Mouse (Mus musculus): ENCODE results near the gene Trmt61a. TPM values are rescaled to one million over a fixed set of nuclear protein-coding genes. Genes with fewer than 3 reads are reported as not detected.
A peak's percentile ranks its signal among the peaks of the same experiment; 100 is the strongest.

Trmt61a gene
- total and polyA plus RNA-seq, 2 experiments from 2014 or later, result 10.9 to 15.9 TPM

DNA sequence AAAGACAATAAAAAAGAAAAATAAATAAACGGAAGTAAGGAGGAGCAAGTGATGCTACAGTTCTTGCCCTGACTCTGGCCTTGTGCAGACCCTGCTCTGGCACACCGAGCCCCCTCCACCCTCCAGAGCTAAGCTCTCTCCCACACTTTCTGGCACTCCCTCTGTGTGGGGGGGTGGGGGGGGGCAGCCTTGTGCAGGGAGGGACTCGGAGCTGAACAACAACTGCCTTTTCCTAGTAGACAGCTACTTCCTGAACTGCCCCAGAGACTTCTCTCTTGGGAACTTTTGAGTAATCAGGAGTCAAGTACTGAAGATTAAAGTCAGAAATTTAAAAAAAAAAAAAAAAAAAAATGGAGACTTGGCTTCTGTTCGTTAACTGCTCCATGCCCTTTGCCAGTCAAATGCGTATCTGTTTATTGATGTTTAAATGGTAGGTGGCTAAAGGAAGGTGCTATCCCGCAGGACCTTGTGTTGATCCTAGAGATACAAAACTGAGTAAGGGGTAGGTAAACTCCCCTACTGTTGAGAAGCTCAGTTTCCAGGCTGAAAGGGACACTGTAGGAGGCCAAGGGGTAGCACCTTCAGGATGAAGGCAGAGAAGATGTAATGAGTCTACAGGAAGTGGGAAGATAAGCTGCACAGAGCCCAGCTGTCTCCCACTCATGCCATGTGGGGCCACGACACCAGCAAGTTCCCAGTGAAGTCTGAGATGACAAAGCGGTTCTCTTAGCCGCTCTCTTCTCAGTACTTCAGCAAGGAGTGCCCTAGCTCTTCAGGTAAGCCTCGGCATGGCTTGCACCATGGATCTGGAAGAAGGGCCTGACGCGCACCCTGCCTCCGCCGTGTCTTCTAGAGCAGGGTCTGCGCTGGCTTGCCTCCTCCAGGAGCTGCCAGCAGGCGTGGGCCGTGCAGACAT, 14.4 kb upstream of the Trmt61a start:
- TF ChIP-seq CTCF (IDR thresholded peaks at IDR 0.05; ENCODE audit: low read depth), result no peak
- no peaks in the 10 kb centered on the region for H3K27me3 ChIP-seq (ENCODE audit: insufficient read depth, low read length)
- no peak overlapping the region for H3K4me3 ChIP-seq (ENCODE audit: low read depth, low read length)
- peaks cover 24% of the 10 kb centered on the region for H3K36me3 ChIP-seq (ENCODE audit: insufficient read depth)
- H3K9ac ChIP-seq, result no peak overlapping the region
- H3K9me3 ChIP-seq (ENCODE audit: low read length), result no peaks in the 10 kb centered on the region
- WGBS, result 79% methylated on average over 17 of the region's 17 CpGs
- H3K4me2 ChIP-seq (ENCODE audit: low read depth), result no peak overlapping the region
- no peak overlapping the region for H3K27ac ChIP-seq (ENCODE audit: low read depth, low read length)
- ATAC-seq (no peak), DNase-seq (no peak)
- no peaks in the 10 kb centered on the region for H3K4me1 ChIP-seq (ENCODE audit: insufficient read depth)

DNA sequence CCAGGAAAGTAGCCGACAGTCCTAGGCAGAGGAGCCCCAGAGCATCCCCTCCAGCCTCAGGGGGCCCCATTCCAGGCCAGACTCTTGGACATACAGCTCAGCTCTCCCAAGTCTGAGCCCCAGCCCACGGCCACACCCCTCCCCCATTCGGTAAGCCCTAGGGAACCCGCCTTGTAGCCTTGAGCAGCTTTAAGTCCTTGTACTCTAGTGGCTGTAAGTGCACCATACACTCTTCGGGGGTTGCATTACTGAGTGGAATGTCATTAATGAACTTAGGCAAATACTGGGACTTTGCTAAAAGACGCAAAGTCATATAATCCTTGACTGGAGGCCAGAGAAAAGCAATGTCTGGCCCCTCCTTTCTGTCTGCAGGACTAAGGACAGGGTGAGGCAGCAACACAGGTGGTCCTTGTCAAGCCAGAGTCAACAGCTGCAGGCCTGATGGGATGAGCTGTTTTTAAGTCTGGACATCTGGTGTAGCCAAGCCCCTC, 13.7 kb upstream of the Trmt61a start:
- Histone ChIP-seq H3K27ac (ENCODE audit: low read depth, low read length) (no peak overlapping the region), H3K36me3 (ENCODE audit: insufficient read depth) (peaks cover 23% of the 10 kb centered on the region), H3K4me1 (ENCODE audit: insufficient read depth) (peaks cover 4% of the 10 kb centered on the region), H3K27me3 (ENCODE audit: insufficient read depth, low read length) (no peaks in the 10 kb centered on the region), H3K4me3 (ENCODE audit: low read depth, low read length) (no peak overlapping the region), H3K9me3 (ENCODE audit: low read length) (no peaks in the 10 kb centered on the region), H3K9ac (no peak overlapping the region), H3K4me2 (ENCODE audit: low read depth) (no peak overlapping the region)
- 54% methylated on average over 6 of the region's 6 CpGs for WGBS
- ATAC-seq, result no peak
- DNase-seq, result no peak
- no peak for TF ChIP-seq CTCF (IDR thresholded peaks at IDR 0.05; ENCODE audit: low read depth)

DNA sequence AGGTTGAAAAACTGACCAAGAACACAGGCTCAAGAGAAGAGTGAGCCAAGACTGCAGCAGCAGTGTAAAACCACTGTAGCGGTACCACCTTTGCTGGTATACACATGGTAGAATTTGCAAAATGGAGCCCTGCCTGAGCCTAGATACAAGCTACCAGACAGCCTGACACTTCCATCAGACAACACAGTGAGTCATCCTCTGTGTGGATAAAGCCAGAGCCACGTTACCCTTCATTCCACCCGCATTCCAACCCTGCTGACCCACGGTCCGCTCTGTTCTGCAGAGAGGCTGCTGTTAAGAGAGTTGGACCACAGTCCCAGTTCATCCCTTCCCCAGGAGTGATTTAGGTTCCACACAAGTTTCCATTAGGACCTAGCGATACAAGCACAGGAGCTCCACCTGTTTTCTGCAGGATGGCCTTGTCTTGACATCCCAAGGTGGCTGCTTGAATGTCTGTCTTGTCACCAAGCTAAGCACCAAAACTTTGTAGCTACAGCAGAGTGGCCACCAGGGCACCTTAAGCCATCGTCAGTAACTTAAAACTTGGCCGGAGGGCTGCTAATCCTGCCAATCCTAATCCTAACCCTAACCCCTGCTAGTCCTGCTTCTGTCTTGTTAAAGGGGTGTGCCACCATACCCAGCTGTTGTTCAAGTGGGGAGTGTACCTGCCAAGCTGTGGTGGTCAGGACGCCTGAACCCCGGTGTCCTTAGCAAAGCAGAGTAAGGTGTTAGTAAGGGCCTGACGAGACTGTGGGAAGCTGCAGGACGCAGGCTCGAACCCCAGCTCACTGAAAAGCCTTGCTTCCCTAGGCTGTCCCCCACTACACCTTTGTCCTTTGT, 12.6 kb upstream of the Trmt61a start:
- 84% methylated on average over 13 of the region's 13 CpGs for WGBS
- H3K4me2 ChIP-seq (ENCODE audit: low read depth), result no peak overlapping the region

DNA sequence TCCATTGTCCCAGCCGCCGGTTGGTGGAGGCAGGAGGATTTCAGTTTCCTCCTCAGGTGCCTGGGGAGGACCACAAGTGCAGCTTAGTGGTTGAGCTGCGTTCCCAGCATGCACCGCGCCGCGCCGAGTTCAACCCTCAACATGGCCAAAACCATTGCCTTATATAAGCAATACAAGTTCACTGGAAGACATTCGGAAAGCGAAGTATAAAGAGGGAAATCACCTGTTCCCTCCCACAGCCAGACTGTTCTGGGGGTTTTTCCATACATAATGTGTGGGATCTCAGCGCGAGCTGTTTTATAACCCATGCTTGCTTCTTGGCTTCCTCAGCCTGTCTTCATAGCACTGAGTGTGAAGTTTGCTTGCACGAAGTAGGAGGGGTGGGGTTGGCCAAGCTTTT, 11.5 kb upstream of the Trmt61a start:
- no peak overlapping the region for H3K27ac ChIP-seq (ENCODE audit: low read depth, low read length)
- DNase-seq (no peak), ATAC-seq (no peak)
- H3K27me3 ChIP-seq (ENCODE audit: insufficient read depth, low read length), result no peaks in the 10 kb centered on the region
- H3K9me3 ChIP-seq (ENCODE audit: low read length), result no peaks in the 10 kb centered on the region
- H3K4me3 ChIP-seq (ENCODE audit: low read depth, low read length), result no peak overlapping the region
- WGBS, result 75% methylated on average over 13 of the region's 13 CpGs
- H3K4me2 ChIP-seq (ENCODE audit: low read depth), result no peak overlapping the region
- TF ChIP-seq CTCF (IDR thresholded peaks at IDR 0.05; ENCODE audit: low read depth), result no peak
- no peak overlapping the region for H3K9ac ChIP-seq
- H3K36me3 ChIP-seq (ENCODE audit: insufficient read depth), result peaks cover 20% of the 10 kb centered on the region; the same call in 1 of the 2 replicates
- H3K4me1 ChIP-seq (ENCODE audit: insufficient read depth), result peaks cover 12% of the 10 kb centered on the region

More for the DNA sequence above, 12.6 kb upstream of the Trmt61a start:
- ATAC-seq, result no peak
- Histone ChIP-seq H3K9ac (no peak overlapping the region), H3K36me3 (ENCODE audit: insufficient read depth) (peaks cover 20% of the 10 kb centered on the region), H3K4me3 (ENCODE audit: low read depth, low read length) (no peak overlapping the region), H3K9me3 (ENCODE audit: low read length) (no peaks in the 10 kb centered on the region), H3K27ac (ENCODE audit: low read depth, low read length) (no peak overlapping the region), H3K4me1 (ENCODE audit: insufficient read depth) (peaks cover 12% of the 10 kb centered on the region), H3K27me3 (ENCODE audit: insufficient read depth, low read length) (no peaks in the 10 kb centered on the region)
- DNase-seq, result no peak
- TF ChIP-seq CTCF (IDR thresholded peaks at IDR 0.05; ENCODE audit: low read depth), result no peak

DNA sequence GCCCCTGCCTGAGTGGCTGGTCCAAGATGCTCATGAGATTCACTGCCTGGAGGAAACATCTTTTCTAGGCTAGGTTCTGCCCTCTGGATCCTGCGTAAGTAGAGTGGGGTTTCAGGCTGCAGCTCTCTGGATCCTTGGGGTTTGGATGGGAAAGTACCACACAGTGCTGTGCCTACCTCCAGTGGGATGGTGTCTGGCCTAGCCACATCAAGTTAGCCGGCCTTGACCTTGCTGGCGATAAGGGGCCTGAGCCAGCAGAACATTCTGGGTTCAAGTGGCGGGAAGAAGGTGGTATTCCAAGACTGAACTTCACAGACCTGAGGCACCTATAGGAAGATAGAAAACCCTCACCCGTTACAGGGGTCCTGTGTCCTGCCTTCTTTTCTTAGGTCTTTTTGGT, 10.5 kb upstream of the Trmt61a start:
- no peak overlapping the region for H3K4me3 ChIP-seq (ENCODE audit: low read depth, low read length)

GRCm38 (mm10) chr12:111668457-111668912, 9.4 kb upstream of the Trmt61a start:
- ATAC-seq (peak; percentile 46), DNase-seq (peak; percentile 95)
- H3K27ac ChIP-seq (ENCODE audit: low read depth, low read length), result peak overlapping the region; percentile 62
- no peak overlapping the region for H3K9ac ChIP-seq
- H3K4me1 ChIP-seq (ENCODE audit: insufficient read depth), result peaks cover 19% of the 10 kb centered on the region
- no peaks in the 10 kb centered on the region for H3K9me3 ChIP-seq (ENCODE audit: low read length)
- H3K4me2 ChIP-seq (ENCODE audit: low read depth), result peak overlapping the region; percentile 93
- 0% methylated on average over 8 of the region's 8 CpGs for WGBS
- peak; percentile 96 for TF ChIP-seq CTCF (IDR thresholded peaks at IDR 0.05; ENCODE audit: low read depth)
- 0 out of 2 replicates have a peak overlapping the region, but pooled peaks have one; percentile 11 for H3K4me3 ChIP-seq (ENCODE audit: low read depth, low read length)
- H3K27me3 ChIP-seq (ENCODE audit: insufficient read depth, low read length), result no peaks in the 10 kb centered on the region
- H3K36me3 ChIP-seq (ENCODE audit: insufficient read depth), result peaks cover 20% of the 10 kb centered on the region; the same call in 1 of the 2 replicates

More for the DNA sequence above, 10.5 kb upstream of the Trmt61a start:
- no peak overlapping the region for H3K9ac ChIP-seq
- H3K9me3 ChIP-seq (ENCODE audit: low read length), result no peaks in the 10 kb centered on the region
- no peak for ATAC-seq
- H3K4me1 ChIP-seq (ENCODE audit: insufficient read depth), result peaks cover 13% of the 10 kb centered on the region
- H3K27me3 ChIP-seq (ENCODE audit: insufficient read depth, low read length), result no peaks in the 10 kb centered on the region
- H3K27ac ChIP-seq (ENCODE audit: low read depth, low read length), result no peak overlapping the region
- no peak for DNase-seq
- no peak for TF ChIP-seq CTCF (IDR thresholded peaks at IDR 0.05; ENCODE audit: low read depth)
- peaks cover 20% of the 10 kb centered on the region; the same call in 1 of the 2 replicates for H3K36me3 ChIP-seq (ENCODE audit: insufficient read depth)
- WGBS, result 93% methylated on average over 5 of the region's 5 CpGs
- no peak overlapping the region for H3K4me2 ChIP-seq (ENCODE audit: low read depth)
